17 mouse cellular contexts compared by ENCODE assay signal in the genomic region with DNA sequence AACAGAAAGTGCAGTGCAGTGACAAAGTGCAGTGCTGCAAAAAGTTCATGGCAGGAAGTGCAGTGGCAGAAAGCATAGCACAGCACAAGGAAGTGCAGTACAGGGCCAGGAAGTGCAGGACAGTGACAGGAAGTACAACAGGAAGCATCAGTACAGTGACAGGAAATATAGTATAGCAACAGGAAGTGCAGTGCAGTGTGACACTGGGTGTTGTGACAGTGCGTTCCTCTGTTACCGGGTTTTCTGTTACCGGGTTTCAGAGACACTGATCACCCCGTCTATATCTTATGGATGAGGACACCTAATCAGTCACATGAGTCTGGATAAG. TPM values are rescaled to one million over a fixed set of nuclear protein-coding genes. Genes with fewer than 3 reads are reported as not detected.
A peak's percentile ranks its signal among the peaks of the same experiment; 100 is the strongest.
DNase-seq lines count a peak whose midpoint lies in the region; ATAC-seq and TF ChIP-seq lines count a peak whose summit lies in the region.
"Had no signal": no experiment of that assay in that cellular context is flagged by ENCODE, and none has a peak within 500 bp of the region (broad histone marks: within the 10 kb centered on the region; RNA-seq: fewer than 3 reads in every experiment).

No protein-coding gene starts in this region.

- H3K4me3 ChIP-seq in kidney, embryonic 14.5 days (ENCODE audit: low read length): no peak overlapping the region
- H3K4me3 ChIP-seq in kidney, adult 2 months (ENCODE audit: insufficient read depth, low read depth, low read length): no peak overlapping the region
- H3K4me3 ChIP-seq in spleen, adult 2 months (ENCODE audit: extremely low read depth, insufficient read depth, insufficient read length): no peak overlapping the region
- H3K4me3 ChIP-seq in intestine, embryonic 16.5 days (ENCODE audit: low read length): no peak overlapping the region
- H3K4me3 ChIP-seq in stomach, postnatal 0 days (ENCODE audit: low read depth, low read length): no peak overlapping the region
- H3K4me3 ChIP-seq in hindbrain, embryonic 14.5 days (replicated peaks; ENCODE audit: low read length): no peak overlapping the region
- H3K4me3 ChIP-seq: heart, adult 2 months; heart, embryonic 15.5 days; left cerebral cortex, adult 2 months; liver, embryonic 15.5 days; midbrain, embryonic 15.5 days; stomach, embryonic 15.5 days had no signal

- no peaks in the 10 kb centered on the region for H3K27me3 ChIP-seq in kidney, embryonic 14.5 days (ENCODE audit: control insufficient read depth, insufficient read depth, low read length)
- H3K27me3 ChIP-seq in kidney, adult 2 months (replicated peaks; ENCODE audit: control insufficient read depth, insufficient read depth, low read length): no peaks in the 10 kb centered on the region
- no peaks in the 10 kb centered on the region for H3K27me3 ChIP-seq in spleen, adult 2 months (ENCODE audit: control insufficient read depth, insufficient read depth, low read length)
- H3K27me3 ChIP-seq in intestine, embryonic 16.5 days (replicated peaks; ENCODE audit: control insufficient read depth, insufficient read depth, low read length): no peaks in the 10 kb centered on the region
- H3K27me3 ChIP-seq in stomach, postnatal 0 days (ENCODE audit: control insufficient read depth, insufficient read depth, low read length): no peaks in the 10 kb centered on the region
- H3K27me3 ChIP-seq in hindbrain, embryonic 14.5 days (ENCODE audit: control insufficient read depth, insufficient read depth, low read length): no peaks in the 10 kb centered on the region
- H3K27me3 ChIP-seq: heart, embryonic 15.5 days; liver, embryonic 15.5 days; midbrain, embryonic 15.5 days; stomach, embryonic 15.5 days had no signal

- no peak for TF ChIP-seq EP300 in stomach, postnatal 0 days (optimal IDR thresholded peaks at IDR 0.05)

- H3K9me3 ChIP-seq in kidney, embryonic 14.5 days (ENCODE audit: control insufficient read depth, low read length): peaks cover 7% of the 10 kb centered on the region
- peaks cover 7% of the 10 kb centered on the region; the same call in 1 of the 2 replicates for H3K9me3 ChIP-seq in intestine, embryonic 16.5 days (ENCODE audit: control insufficient read depth, low read length)
- no peaks in the 10 kb centered on the region for H3K9me3 ChIP-seq in stomach, postnatal 0 days (ENCODE audit: control insufficient read depth, low read length)
- H3K9me3 ChIP-seq in hindbrain, embryonic 14.5 days (ENCODE audit: control insufficient read depth, low read length): no peaks in the 10 kb centered on the region
- H3K9me3 ChIP-seq: midbrain, embryonic 15.5 days; stomach, embryonic 15.5 days had no signal

- H3K27ac ChIP-seq in kidney, embryonic 14.5 days (ENCODE audit: low read depth, low read length): no peak overlapping the region
- no peak overlapping the region for H3K27ac ChIP-seq in kidney, adult 2 months (ENCODE audit: insufficient read depth, low read depth, low read length)
- H3K27ac ChIP-seq in spleen, adult 2 months (ENCODE audit: insufficient read depth, low read length): peak overlapping the region; percentile 23
- no peak overlapping the region for H3K27ac ChIP-seq in intestine, embryonic 16.5 days (ENCODE audit: low read length)
- no peak overlapping the region for H3K27ac ChIP-seq in stomach, postnatal 0 days (replicated peaks)
- H3K27ac ChIP-seq in hindbrain, embryonic 14.5 days: no peak overlapping the region
- H3K27ac ChIP-seq: heart, adult 2 months; heart, embryonic 15.5 days; left cerebral cortex, adult 2 months; liver, embryonic 15.5 days; midbrain, embryonic 15.5 days; stomach, embryonic 15.5 days had no signal

- WGBS in kidney, embryonic 14.5 days: 100% methylated on average over 4 of the region's 4 CpGs
- 96% methylated on average over 4 of the region's 4 CpGs for WGBS in kidney, adult 2 months
- WGBS in spleen, adult 2 months: 95% methylated on average over 4 of the region's 4 CpGs
- WGBS in intestine, embryonic 16.5 days: 94% methylated on average over 4 of the region's 4 CpGs
- WGBS in stomach, postnatal 0 days: 95% methylated on average over 4 of the region's 4 CpGs
- 100% methylated on average over 4 of the region's 4 CpGs for WGBS in hindbrain, embryonic 14.5 days

- 0 out of 2 replicates have a peak, but pooled peaks cover 9% of the 10 kb centered on the region for H3K36me3 ChIP-seq in kidney, embryonic 14.5 days (ENCODE audit: control insufficient read depth, insufficient read depth, low read length)
- H3K36me3 ChIP-seq in kidney, adult 2 months (ENCODE audit: control insufficient read depth, insufficient read depth, low read length): no peaks in the 10 kb centered on the region
- H3K36me3 ChIP-seq in spleen, adult 2 months (ENCODE audit: control insufficient read depth, insufficient read depth, low read length): peaks cover 1% of the 10 kb centered on the region; the same call in 1 of the 2 replicates
- H3K36me3 ChIP-seq in intestine, embryonic 16.5 days (ENCODE audit: control insufficient read depth, insufficient read depth, low read length): 0 out of 2 replicates have a peak, but pooled peaks cover 4% of the 10 kb centered on the region
- 0 out of 2 replicates have a peak, but pooled peaks cover 2% of the 10 kb centered on the region for H3K36me3 ChIP-seq in stomach, postnatal 0 days (ENCODE audit: control insufficient read depth, insufficient read depth, low read length)
- H3K36me3 ChIP-seq in hindbrain, embryonic 14.5 days (replicated peaks; ENCODE audit: control insufficient read depth, insufficient read depth): peaks cover 2% of the 10 kb centered on the region; the same call in 1 of the 2 replicates
- H3K36me3 ChIP-seq: heart, embryonic 15.5 days; midbrain, embryonic 15.5 days had no signal

- peaks cover 4% of the 10 kb centered on the region; the same call in 1 of the 2 replicates for H3K4me1 ChIP-seq in kidney, embryonic 14.5 days (ENCODE audit: control insufficient read depth, insufficient read depth, low read length)
- H3K4me1 ChIP-seq in kidney, adult 2 months (ENCODE audit: control insufficient read depth, insufficient read depth, low read length): no peaks in the 10 kb centered on the region
- no peaks in the 10 kb centered on the region for H3K4me1 ChIP-seq in spleen, adult 2 months (ENCODE audit: control insufficient read depth, insufficient read depth, insufficient read length)
- H3K4me1 ChIP-seq in intestine, embryonic 16.5 days (ENCODE audit: control insufficient read depth, insufficient read depth, low read length): no peaks in the 10 kb centered on the region
- no peaks in the 10 kb centered on the region for H3K4me1 ChIP-seq in stomach, postnatal 0 days (replicated peaks; ENCODE audit: control insufficient read depth, insufficient read depth)
- H3K4me1 ChIP-seq in hindbrain, embryonic 14.5 days (replicated peaks; ENCODE audit: control insufficient read depth, insufficient read depth, low read length): no peaks in the 10 kb centered on the region
- H3K4me1 ChIP-seq: heart, embryonic 15.5 days; liver, embryonic 15.5 days; midbrain, embryonic 15.5 days; stomach, embryonic 15.5 days had no signal

- no peak overlapping the region for H3K9ac ChIP-seq in kidney, embryonic 14.5 days (ENCODE audit: low read depth, low read length)
- no peak overlapping the region for H3K9ac ChIP-seq in intestine, embryonic 16.5 days (ENCODE audit: low read depth, low read length)
- no peak overlapping the region for H3K9ac ChIP-seq in stomach, postnatal 0 days (ENCODE audit: low read length)
- H3K9ac ChIP-seq in hindbrain, embryonic 14.5 days: no peak overlapping the region
- H3K9ac ChIP-seq: heart, embryonic 15.5 days; liver, embryonic 15.5 days; midbrain, embryonic 15.5 days; stomach, embryonic 15.5 days had no signal

- DNase-seq in kidney, adult 2 months: no peak
- DNase-seq in spleen, adult 2 months (ENCODE audit: low read depth in 1 of 2, low spot score in 2 of 2): no peak
- DNase-seq in spleen, postnatal 10 days (ENCODE audit: low spot score in 2 of 2): no peak
- DNase-seq in stomach, postnatal 0 days (ENCODE audit: low spot score): no peak
- DNase-seq in hindbrain, embryonic 14.5 days (ENCODE audit: low spot score): no peak
- DNase-seq: cerebellum, postnatal 14 days; gastrocnemius, postnatal 10 days; kidney, postnatal 10 days; thymus, postnatal 25 days had no signal

- TF ChIP-seq POLR2A in kidney, adult 2 months (IDR thresholded peaks at IDR 0.05; ENCODE audit: low read depth, low read length): no peak
- no peak for TF ChIP-seq POLR2A in spleen, adult 2 months (IDR thresholded peaks at IDR 0.05; ENCODE audit: low read depth, low read length)

- no peak overlapping the region for H3K4me2 ChIP-seq in kidney, embryonic 14.5 days (replicated peaks; ENCODE audit: low read depth, low read length)
- H3K4me2 ChIP-seq in intestine, embryonic 16.5 days (ENCODE audit: low read depth, low read length): no peak overlapping the region
- H3K4me2 ChIP-seq in stomach, postnatal 0 days (replicated peaks; ENCODE audit: low read depth): no peak overlapping the region
- no peak overlapping the region for H3K4me2 ChIP-seq in hindbrain, embryonic 14.5 days (replicated peaks)
- H3K4me2 ChIP-seq: heart, embryonic 15.5 days; liver, embryonic 15.5 days; midbrain, embryonic 15.5 days; stomach, embryonic 15.5 days had no signal

- no peak for TF ChIP-seq CTCF in kidney, adult 2 months (conservative IDR thresholded peaks at IDR 0.05; ENCODE audit: insufficient read depth, insufficient read length, low read depth, low read length)
- TF ChIP-seq CTCF in spleen, adult 2 months (IDR thresholded peaks at IDR 0.05; ENCODE audit: extremely low read depth, insufficient read depth, insufficient read length, insufficient replicate concordance): no peak
- TF ChIP-seq CTCF in stomach, postnatal 0 days (IDR thresholded peaks at IDR 0.05; ENCODE audit: low read depth): no peak

- peak; percentile 43; the same call in 1 of the 2 replicates for ATAC-seq in kidney, embryonic 14.5 days (ENCODE audit: low FRiP score, low TSS enrichment)
- ATAC-seq in intestine, embryonic 16.5 days: 0 out of 2 replicates have a peak, but pooled peaks have one; percentile 31
- ATAC-seq in stomach, postnatal 0 days (ENCODE audit: low FRiP score, low TSS enrichment): peak; percentile 33; the same call in 1 of the 2 replicates
- ATAC-seq in hindbrain, embryonic 14.5 days (ENCODE audit: low FRiP score): no peak

RNA-seq across cellular contexts. Expression of a gene that starts 38.1 kb away (rescaled TPM):
- polyA plus RNA-seq in kidney, embryonic 14.5 days (2014; fragmentation: Nextera tagmentation; extraction: Ambion mirVana): 8.0 and 10.5 TPM in 2 replicates
- polyA plus RNA-seq in kidney, adult 2 months (2012; rRNA removed): 13.4 and 13.7 TPM in 2 replicates
- polyA plus RNA-seq in spleen, adult 2 months (2012; rRNA removed): 5.6 and 5.8 TPM in 2 replicates
- polyA plus RNA-seq in intestine, embryonic 16.5 days (2015; fragmentation: Nextera tagmentation; extraction: Ambion mirVana): 2.8 and 3.3 TPM in 2 replicates
- polyA plus RNA-seq in stomach, postnatal 0 days (2015; fragmentation: Nextera tagmentation; extraction: Ambion mirVana): 3.9 and 4.2 TPM in 2 replicates
- polyA plus RNA-seq in hindbrain, embryonic 14.5 days (2014; fragmentation: Nextera tagmentation; extraction: Ambion mirVana): 8.6 and 9.4 TPM in 2 replicates
